Mouse (Mus musculus): Measurements from ENCODE around the gene Gm20773. TPM values are rescaled to one million over a fixed set of nuclear protein-coding genes. Genes with fewer than 3 reads are reported as not detected.

Gene Gm20773
- not detected in 2 replicates for polyA plus RNA-seq (2012; rRNA removed)

DNA sequence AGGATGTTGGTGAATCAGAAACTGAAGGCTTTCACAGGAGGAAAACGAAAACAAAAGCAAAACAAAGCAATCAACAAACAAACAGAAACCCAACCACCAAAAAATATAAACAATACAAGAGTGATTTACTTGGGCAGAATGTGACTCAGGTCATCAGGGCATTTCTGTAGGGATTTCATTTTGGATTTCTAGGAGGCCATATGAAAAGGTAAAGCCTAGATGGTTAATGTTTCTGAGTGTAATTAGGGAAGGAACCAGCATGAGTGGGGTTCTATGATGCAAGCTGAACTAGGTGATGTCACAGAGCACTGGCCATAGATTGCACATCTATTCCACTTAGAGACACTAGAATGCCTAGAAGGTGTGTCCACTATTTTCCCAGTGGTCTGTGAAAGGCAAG is at the start of gene Gm20773:
Gm20773 (plus strand) TSS at position 301 of the 400 bp plus-strand sequence.

DNA sequence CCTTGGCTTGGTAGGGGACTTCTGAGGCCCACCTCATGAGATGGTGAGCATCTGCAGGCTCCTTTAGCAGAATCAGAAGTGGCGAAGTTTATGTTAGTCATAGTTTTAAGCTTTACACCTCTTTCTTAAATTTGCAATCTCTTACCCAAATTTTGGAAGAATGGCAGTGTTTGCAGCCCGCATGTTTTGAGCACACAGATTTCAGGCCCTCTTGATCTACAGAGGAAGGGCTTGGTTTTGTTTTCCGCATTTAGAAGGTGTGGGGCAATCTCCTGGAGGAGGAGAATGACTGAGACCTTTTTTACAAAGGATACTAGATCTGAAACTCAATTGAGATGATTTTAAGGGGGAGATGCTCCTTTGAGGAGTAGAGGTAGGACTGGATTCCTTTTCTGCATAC is 28.3 kb upstream of the Gm20773 start, which contains the start of gene Gm21866:
Gm21866 (minus strand) TSS at position 101 of the 400 bp plus-strand sequence.

Other genes with a start within 250 kb of the Gm20773 start
- gene Gm21440, start 241.6 kb upstream of the Gm20773 start, polyA plus RNA-seq (2012; rRNA removed), result not detected in 2 replicates
- not detected in 2 replicates for gene Gm21454, start 241.6 kb upstream of the Gm20773 start, polyA plus RNA-seq (2012; rRNA removed)
- not detected in 2 replicates for gene Gm21725, start 145.0 kb upstream of the Gm20773 start, polyA plus RNA-seq (2012; rRNA removed)
- not detected in 2 replicates for gene Gm21866, start 28.4 kb upstream of the Gm20773 start, polyA plus RNA-seq (2012; rRNA removed)

Measured in central nervous system, embryonic 18 days (tissue).